Mouse (Mus musculus): ENCODE results near the gene Pigt. TPM values are rescaled to one million over a fixed set of nuclear protein-coding genes. Genes with fewer than 3 reads are reported as not detected.

The Pigt gene
- total RNA-seq, 2 experiments from 2014 or later, result 92.5 to 94.5 TPM

DNA sequence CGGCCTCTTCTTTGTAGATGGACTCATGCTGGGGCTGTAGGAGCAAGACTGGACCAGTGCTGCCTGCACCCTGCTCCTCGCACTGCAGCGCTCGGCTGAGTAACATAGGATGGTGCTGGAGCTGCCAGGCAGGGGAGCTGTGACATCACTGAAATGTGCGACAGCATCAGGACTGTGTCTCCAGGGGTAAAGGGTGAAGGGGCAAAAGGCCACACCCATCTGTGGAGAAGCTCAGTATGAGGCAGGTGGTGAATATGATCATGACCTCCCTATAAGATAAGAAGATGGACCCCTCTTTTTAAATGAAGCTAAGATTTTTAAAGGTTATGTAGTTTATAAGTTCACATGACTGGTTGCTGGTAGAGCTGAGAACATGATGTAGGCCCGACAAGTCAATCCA is 23.7 kb upstream of the Pigt start, which contains the start of gene Trp53tg5:
TSS of gene Trp53tg5 (minus strand) at position 101 of the 400 bp plus-strand sequence.
- no peak for DNase-seq (ENCODE audit: low spot score in 2 of 2)
- intact Hi-C loops (cut with DNase I), result no loop called here

GRCm38 (mm10) chr2:164485681-164486257 is 11.6 kb upstream of the Pigt start, which contains the start of gene Dbndd2:
Gene Dbndd2 (plus strand): TSS chr2:164486106.
- DNase-seq (ENCODE audit: low spot score in 2 of 2), result peak; percentile 41 to 67
- intact Hi-C loops (cut with DNase I), result loop anchor here (2.0 to 5.0 kb wide), 2 partner anchors 25 to 72 kb away; partner anchors contain the start of gene Gm20458

GRCm38 (mm10) chr2:164486258-164487114 is 10.8 kb upstream of the Pigt start:
- intact Hi-C loops (cut with DNase I), result loop anchor here (2.0 to 5.0 kb wide), 2 partner anchors 26 to 71 kb away; partner anchors contain the start of gene Gm20458

GRCm38 (mm10) chr2:164487115-164487527 is 10.2 kb upstream of the Pigt start:
- peak in 1 of 2 experiments; percentile 21 for DNase-seq (ENCODE audit: low spot score in 2 of 2)
- intact Hi-C loops (cut with DNase I), result loop anchor here (2.0 to 5.0 kb wide), 2 partner anchors 26 to 70 kb away; partner anchors contain the start of gene Gm20458

More at GRCm38 (mm10) chr2:164486258-164487114, 10.8 kb upstream of the Pigt start:
- DNase-seq (ENCODE audit: low spot score in 2 of 2), result peak; percentile 85

- intact Hi-C loops (cut with DNase I), result loop anchor here (2.0 to 5.0 kb wide), 2 partner anchors 27 to 69 kb away; partner anchors contain the start of gene Gm20458
- peak; percentile 31 to 46 for DNase-seq (ENCODE audit: low spot score in 2 of 2)
These were observed 9.5 kb upstream of the Pigt start for GRCm38 (mm10) chr2:164487812-164488211.

- no peak for DNase-seq (ENCODE audit: low spot score in 2 of 2)
- intact Hi-C loops (cut with DNase I), result no loop called here
These were observed 3.2 kb upstream of the Pigt start for GRCm38 (mm10) chr2:164494126-164494525.

DNA sequence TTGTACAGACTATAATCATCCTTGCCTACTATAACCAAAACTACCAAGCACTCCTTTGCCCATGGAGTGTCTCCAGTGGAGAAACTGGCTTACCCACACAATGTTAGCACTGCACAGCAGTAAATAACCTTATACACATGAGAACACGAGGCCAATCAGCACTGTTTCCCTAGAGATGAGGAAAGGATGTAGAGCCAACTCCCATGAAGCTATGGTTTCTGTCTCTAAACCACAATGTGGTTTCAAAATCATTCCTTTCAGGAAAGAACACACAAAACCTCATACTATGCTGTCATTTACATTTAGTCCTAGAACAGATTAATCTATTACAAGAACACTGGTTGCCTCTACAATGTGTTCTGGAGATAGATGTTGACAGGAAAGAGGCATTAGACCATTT is 989 bp upstream of the Pigt start:
- DNase-seq (ENCODE audit: low spot score in 2 of 2), result no peak
- intact Hi-C loops (cut with DNase I), result no loop called here

GRCm38 (mm10) chr2:164497691-164498268 is 460 bp downstream of the Pigt start:
- no peak for DNase-seq (ENCODE audit: low spot score in 2 of 2)
- intact Hi-C loops (cut with DNase I), result no loop called here

GRCm38 (mm10) chr2:164499317-164499716 is 2.0 kb downstream of the Pigt start:
- DNase-seq (ENCODE audit: low spot score in 2 of 2), result no peak
- intact Hi-C loops (cut with DNase I), result no loop called here

DNA sequence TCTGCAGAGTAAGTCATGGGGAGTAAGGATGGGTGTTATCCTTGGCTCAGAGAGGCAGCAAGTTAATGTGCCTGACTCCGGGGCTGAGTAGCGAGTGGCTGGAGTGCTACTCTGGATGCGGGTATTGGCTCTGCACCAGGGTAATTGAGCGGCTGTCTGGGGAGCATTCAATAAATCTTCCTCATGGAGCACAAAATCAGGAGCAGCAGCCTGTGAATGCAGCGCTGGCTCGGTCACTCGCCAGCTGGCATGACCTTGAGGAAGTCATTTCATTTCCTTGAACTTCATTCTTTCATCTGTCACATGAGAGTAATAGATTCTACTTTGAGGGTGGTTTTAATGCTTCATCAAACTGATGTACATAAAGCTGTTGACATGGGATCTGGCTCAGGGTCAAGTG is 3.2 kb downstream of the Pigt start:
- no peak for DNase-seq (ENCODE audit: low spot score in 2 of 2)

GRCm38 (mm10) chr2:164504919-164505318 is 7.6 kb downstream of the Pigt start:
- no peak for DNase-seq (ENCODE audit: low spot score in 2 of 2)
- intact Hi-C loops (cut with DNase I), result no loop called here

More for the DNA sequence above, 3.2 kb downstream of the Pigt start:
- intact Hi-C loops (cut with DNase I), result no loop called here

DNA sequence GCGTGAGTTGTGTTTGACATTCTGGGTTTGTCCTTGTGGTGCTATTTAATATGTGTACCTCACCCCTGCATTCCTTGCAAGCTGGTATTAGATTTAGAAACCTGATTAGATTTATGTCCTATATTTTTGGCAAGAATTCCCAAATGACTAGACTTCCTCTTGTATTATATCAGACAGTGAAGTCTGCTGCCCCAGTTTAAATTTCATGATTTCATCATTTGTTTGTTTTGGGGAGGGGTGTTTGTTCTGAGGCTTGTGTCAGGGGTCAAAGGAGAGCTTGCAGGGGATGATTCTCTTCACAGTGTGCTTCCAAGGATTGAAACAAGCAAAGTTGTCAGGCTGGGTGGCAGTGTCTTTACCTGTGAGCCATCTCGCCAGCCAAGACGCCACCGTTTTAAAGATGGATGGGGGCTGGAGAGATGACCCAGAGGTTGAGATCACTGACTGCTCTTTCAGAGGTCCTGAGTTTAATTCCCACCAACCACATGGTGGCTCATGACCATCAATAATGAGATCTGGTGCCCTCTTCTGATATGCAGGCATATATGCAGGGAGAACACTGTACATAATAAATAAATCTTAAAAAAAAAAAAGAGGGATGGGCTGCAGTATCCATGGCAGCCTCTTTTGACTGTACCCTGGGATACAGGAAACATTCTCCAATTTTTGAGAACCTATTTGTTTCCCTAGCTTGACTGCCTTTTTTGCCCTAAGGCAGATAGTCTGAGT is 8.5 kb downstream of the Pigt start:
- intact Hi-C loops (cut with DNase I), result no loop called here
- DNase-seq (ENCODE audit: low spot score in 2 of 2), result no peak

DNA sequence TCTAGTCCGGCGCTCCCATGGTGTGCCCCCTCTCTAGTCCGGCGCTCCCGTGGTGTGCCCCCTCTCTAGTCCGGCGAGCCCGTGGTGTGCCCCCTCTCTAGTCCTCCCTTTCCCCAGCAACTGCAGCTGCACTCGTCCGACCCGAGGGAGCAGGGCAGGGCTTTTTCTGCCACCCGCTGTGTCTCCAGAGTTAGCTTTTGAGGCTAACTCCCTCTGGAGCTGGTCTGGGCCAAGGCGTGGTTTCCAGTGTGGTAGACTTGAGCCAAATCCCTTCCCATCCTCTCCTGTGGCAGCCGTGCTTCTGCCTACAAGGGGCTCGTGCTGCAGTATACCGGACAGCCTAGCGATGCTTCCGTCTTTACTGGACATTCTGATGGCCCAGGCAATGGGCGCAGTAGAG is 10.5 kb downstream of the Pigt start:
- no peak for DNase-seq (ENCODE audit: low spot score in 2 of 2)
- intact Hi-C loops (cut with DNase I), result no loop called here

DNA sequence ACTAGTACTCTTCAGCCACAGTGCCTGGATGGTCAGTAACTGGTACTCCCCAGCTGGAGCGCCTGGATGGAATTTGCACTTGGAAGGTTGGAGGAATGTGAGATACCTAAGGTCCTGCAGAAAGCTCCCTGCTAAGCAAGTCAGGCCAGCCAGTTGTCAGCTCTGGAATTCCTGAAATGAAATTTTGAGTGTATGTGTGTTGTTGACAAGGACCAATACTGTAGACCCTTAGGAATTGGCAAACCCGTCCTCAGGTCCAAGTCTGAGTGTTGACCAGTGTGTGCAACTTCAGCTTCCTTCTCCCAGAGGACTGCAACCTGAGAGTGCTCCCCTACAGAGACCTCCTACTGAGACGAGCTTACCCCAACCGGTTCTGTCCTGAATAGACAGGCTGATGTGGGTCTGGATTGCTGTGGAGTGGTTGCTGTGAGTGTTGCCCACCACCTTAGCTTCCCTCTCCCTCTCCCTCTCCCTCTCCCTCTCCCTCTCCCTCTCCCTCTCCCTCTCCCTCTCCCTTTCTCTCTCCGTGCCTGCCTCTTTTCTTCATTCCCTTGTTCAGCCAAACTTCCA is 13.4 kb downstream of the Pigt start:
- intact Hi-C loops (cut with DNase I), result no loop called here
- no peak for DNase-seq (ENCODE audit: low spot score in 2 of 2)

DNA sequence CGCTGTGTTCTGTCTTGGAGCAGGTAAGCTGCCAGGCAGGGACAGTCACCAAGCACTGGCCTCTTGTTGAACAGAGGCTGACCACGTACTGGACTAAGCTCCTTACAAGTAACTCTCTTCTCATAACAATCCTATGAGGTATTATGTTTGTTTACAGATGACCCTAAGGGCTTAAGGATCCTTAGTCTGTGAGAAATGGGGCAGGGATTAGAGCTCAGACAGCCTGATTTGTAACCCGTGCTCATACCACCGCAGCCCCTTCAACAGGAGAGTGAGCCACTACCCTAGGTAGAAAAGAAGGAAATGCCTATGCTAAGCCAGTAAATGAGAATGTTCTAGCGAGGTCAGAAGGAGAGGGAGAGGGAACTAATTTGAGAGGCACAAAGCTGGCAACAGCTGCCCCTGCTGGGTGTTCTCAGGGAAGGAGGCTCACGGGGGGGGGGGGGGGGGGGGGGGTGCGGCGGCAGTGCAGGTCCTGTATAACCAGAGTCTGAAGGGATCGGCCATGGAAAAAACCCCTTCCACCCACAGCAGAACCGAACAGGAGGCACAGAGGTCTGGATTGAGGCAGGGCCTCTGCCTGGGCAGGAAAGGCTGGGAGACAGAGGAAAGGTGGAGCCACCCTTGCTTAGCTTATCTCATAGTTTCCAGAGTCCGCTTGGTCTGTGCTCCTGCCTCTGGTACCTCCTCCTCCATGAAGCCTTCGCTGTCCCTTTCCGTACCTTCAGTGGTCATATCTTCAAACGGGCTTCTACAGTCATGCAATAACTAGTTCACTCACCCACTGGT is 15.0 kb downstream of the Pigt start:
- intact Hi-C loops (cut with DNase I), result no loop called here
- DNase-seq (ENCODE audit: low spot score in 2 of 2), result no peak

- intact Hi-C loops (cut with DNase I), result no loop called here
- no peak for DNase-seq (ENCODE audit: low spot score in 2 of 2)
These were observed 16.1 kb downstream of the Pigt start for GRCm38 (mm10) chr2:164513389-164513788.

GRCm38 (mm10) chr2:164514916-164515315 is 17.6 kb downstream of the Pigt start:
- intact Hi-C loops (cut with DNase I), result loop anchor here (5.0 kb wide), 1 partner anchor 53 kb away; the partner anchor contains the start of gene Gm20458

GRCm38 (mm10) chr2:164515897-164516296 is 18.6 kb downstream of the Pigt start:
- intact Hi-C loops (cut with DNase I), result loop anchor here (5.0 kb wide), 1 partner anchor 54 kb away; the partner anchor contains the start of gene Gm20458
- DNase-seq (ENCODE audit: low spot score in 2 of 2), result no peak

More at GRCm38 (mm10) chr2:164514916-164515315, 17.6 kb downstream of the Pigt start:
- no peak for DNase-seq (ENCODE audit: low spot score in 2 of 2)

All from left cerebral cortex, postnatal 25 days (tissue).